Mouse (Mus musculus) limb, embryonic 13.5 days (tissue): ENCODE results near the gene Prickle2. TPM values are rescaled to one million over a fixed set of nuclear protein-coding genes. Genes with fewer than 3 reads are reported as not detected.

Experiments
- ATAC-seq: fragments of 200-750 bp; cut with Nextera tagmentation; 2 replicates; pipeline ENCODE4 v1.8.0; 2017; ENCODE audit warnings: low read depth, moderate number of reproducible peaks, moderate TSS enrichment; ENCODE audit not compliant: low FRiP score
- H3K27ac ChIP-seq: fragments of 300-500 bp; sonication (generic); 2 replicates; pipeline ENCODE4 v1.5.1; 2015; ENCODE audit warnings: inconsistent platforms, mild to moderate bottlenecking, moderate library complexity
- H3K27me3 ChIP-seq: fragments of 300-500 bp; sonication (generic); 2 replicates; pipeline ENCODE4 v1.6.1; 2015; ENCODE audit warnings: mild to moderate bottlenecking, inconsistent platforms
- H3K36me3 ChIP-seq: fragments of 300-500 bp; sonication (generic); 2 replicates; pipeline ENCODE4 v1.6.1; 2015; ENCODE audit warnings: inconsistent platforms, mild to moderate bottlenecking, moderate library complexity
- H3K4me1 ChIP-seq: fragments of 300-500 bp; sonication (generic); 2 replicates; pipeline ENCODE4 v1.6.1; 2015; ENCODE audit warnings: inconsistent platforms
- H3K4me2 ChIP-seq: fragments of 300-500 bp; sonication (generic); replicated peaks from 2 replicates; pipeline ENCODE4 v1.6.1; 2015; ENCODE audit warnings: inconsistent platforms, mild to moderate bottlenecking, moderate library complexity
- H3K4me3 ChIP-seq: fragments of 300-500 bp; sonication (generic); 2 replicates; pipeline ENCODE4 v1.5.1; 2015; ENCODE audit warnings: moderate library complexity, mild to moderate bottlenecking, inconsistent platforms
- H3K9ac ChIP-seq: fragments of 300-500 bp; sonication (generic); 2 replicates; pipeline ENCODE4 v1.6.1; 2015; ENCODE audit warnings: mild to moderate bottlenecking, inconsistent platforms
- H3K9me3 ChIP-seq: fragments of 300-500 bp; sonication (generic); 2 replicates; pipeline ENCODE4 v1.6.1; 2016; ENCODE audit warnings: inconsistent platforms
- WGBS: fragments of 180-500 bp; shearing (Covaris S2); methylation state at CpG from one replicate; pipeline ENCODE4 v1.1.7; 2015; 5-methylcytosine and 5-hydroxymethylcytosine counted together
- polyA plus RNA-seq: library from polyadenylated mRNA; unstranded; fragments of >200 nt; fragmentation: Nextera tagmentation; extraction: Ambion mirVana; gene quantifications from 2 replicates; pipeline ENCODE4 v1.2.1, GENCODE M21; 2015

The Prickle2 gene
- polyA plus RNA-seq, 1 experiment from 2014 or later = 6.1 TPM

DNA sequence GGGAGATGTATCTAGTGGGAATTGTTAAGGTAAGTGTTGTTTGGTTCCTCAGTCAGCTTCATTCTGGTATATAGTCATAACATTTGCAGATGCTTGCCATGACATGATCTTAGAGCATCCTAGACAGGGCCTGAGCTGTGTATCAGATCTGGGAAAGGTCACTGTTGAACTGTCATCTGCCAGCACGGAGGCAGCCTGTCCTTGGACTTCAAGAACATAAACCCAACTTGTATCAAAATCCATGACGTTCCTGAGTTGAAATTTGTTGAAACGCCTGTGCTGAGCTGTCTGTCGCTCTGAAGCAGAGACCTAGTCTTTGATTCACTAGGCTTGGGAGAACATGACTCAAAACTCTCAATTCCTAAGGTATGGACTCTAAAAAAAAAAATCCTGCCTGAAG is 8.8 kb upstream of the Prickle2 start:
- 87% methylated on average over 4 of the region's 4 CpGs for WGBS
- Histone ChIP-seq H3K4me1 (peaks cover 16% of the 10 kb centered on the region), H3K4me3 (no peak overlapping the region), H3K9me3 (no peaks in the 10 kb centered on the region), H3K9ac (no peak overlapping the region), H3K4me2 (no peak overlapping the region), H3K27ac (no peak overlapping the region), H3K27me3 (no peaks in the 10 kb centered on the region), H3K36me3 (no peaks in the 10 kb centered on the region)
- no peak for ATAC-seq

DNA sequence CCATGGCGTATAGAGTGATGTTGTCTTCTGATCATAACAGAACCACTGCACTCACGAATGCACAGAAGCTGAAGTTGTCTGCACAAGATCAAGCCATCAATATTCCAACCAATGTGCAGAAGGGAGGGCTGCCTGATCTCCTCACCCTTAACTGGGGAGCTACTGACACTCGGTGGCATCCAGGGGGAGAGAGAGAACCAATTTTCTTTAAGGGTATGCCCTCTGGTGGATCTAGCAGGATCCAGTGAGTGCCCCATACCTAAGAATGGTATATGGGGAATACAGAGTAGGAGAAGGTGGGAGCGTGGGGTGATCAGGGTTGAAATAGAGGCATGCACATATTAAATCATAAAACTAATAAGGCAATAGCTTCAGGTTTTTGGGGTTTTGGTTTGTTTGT is 2.2 kb upstream of the Prickle2 start:
- WGBS = 66% methylated on average over 4 of the region's 4 CpGs
- no peak overlapping the region for H3K4me3 ChIP-seq
- ATAC-seq = no peak
- no peaks in the 10 kb centered on the region for H3K36me3 ChIP-seq
- H3K4me2 ChIP-seq = no peak overlapping the region
- H3K4me1 ChIP-seq = peaks cover 23% of the 10 kb centered on the region
- no peak overlapping the region for H3K27ac ChIP-seq
- H3K9ac ChIP-seq = no peak overlapping the region
- 0 out of 2 replicates have a peak, but pooled peaks cover 4% of the 10 kb centered on the region for H3K27me3 ChIP-seq
- H3K9me3 ChIP-seq = no peaks in the 10 kb centered on the region

DNA sequence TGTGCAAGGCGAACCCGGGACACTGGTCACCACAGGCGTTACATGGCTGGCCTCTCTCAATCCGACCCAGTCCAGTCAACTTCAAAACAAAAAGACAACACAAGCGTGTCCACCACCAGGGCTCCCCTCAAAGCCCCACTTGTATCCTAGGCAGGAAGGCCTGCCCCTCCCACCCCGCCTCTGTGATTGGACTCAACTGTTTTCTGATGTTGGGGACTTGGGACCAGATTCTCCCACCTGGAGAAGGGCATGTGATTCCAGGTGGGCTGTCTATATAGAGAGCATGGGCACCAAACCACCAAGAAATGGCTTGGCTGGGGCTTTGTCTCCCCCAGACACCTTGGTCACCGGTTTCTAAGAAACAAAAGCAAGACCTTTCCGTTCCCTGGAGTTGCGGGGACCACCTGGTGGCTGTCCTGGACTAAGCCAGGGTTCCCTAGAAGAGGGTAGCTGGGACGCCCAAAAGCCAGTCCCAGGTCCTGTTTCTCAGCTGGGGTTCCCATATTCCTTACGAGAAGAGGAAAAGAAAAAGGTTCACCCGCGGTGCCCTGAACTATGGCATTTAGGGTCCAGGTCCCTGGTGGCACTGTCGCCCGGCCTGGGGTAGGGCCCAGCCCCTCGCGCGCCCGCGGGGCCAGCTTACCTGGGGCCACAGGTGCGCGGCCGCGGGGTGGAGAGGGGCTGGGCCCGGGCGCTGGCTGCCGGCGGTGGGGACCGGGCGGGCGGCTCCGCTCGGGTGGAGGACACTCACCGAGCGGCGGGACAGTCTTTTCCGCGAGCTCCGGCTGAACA is 406 bp downstream of the Prickle2 start:
- Histone ChIP-seq H3K27me3 (0 out of 2 replicates have a peak, but pooled peaks cover 4% of the 10 kb centered on the region), H3K4me3 (peak overlapping the region; percentile 79), H3K4me2 (peak overlapping the region; percentile 94), H3K4me1 (peaks cover 24% of the 10 kb centered on the region), H3K36me3 (no peaks in the 10 kb centered on the region), H3K27ac (peak overlapping the region; percentile 79), H3K9me3 (no peaks in the 10 kb centered on the region), H3K9ac (peak overlapping the region; percentile 81)
- 2% methylated on average over 28 of the region's 39 CpGs for WGBS
- ATAC-seq = peak; percentile 38

DNA sequence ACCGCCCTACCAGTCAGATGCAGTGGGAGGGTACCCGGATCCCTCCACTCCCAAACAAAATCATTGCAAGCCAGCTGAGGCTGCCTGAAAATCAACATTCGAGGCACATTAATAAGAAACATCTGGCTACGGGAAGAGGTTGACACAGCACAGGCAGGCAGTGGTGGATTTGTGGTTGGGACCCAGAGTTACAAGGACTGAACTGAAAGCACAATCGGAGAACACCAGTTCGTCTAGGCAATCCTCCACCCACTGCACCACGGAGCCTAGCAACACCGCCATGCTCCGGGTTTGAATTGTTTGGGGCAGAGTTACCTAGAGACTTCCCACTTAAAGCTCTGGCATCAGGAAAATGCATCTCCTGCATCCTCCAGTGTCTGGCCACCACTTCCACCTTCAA is 1.1 kb downstream of the Prickle2 start:
- Histone ChIP-seq H3K27me3 (0 out of 2 replicates have a peak, but pooled peaks cover 4% of the 10 kb centered on the region), H3K36me3 (no peaks in the 10 kb centered on the region), H3K4me2 (peak overlapping the region; percentile 94), H3K9me3 (no peaks in the 10 kb centered on the region), H3K4me3 (peak overlapping the region; percentile 79), H3K27ac (peak overlapping the region; percentile 79), H3K4me1 (peaks cover 30% of the 10 kb centered on the region), H3K9ac (0 out of 2 replicates have a peak overlapping the region, but pooled peaks have one; percentile 4)
- 8% methylated on average over 9 of the region's 9 CpGs for WGBS
- ATAC-seq = peak; percentile 76

DNA sequence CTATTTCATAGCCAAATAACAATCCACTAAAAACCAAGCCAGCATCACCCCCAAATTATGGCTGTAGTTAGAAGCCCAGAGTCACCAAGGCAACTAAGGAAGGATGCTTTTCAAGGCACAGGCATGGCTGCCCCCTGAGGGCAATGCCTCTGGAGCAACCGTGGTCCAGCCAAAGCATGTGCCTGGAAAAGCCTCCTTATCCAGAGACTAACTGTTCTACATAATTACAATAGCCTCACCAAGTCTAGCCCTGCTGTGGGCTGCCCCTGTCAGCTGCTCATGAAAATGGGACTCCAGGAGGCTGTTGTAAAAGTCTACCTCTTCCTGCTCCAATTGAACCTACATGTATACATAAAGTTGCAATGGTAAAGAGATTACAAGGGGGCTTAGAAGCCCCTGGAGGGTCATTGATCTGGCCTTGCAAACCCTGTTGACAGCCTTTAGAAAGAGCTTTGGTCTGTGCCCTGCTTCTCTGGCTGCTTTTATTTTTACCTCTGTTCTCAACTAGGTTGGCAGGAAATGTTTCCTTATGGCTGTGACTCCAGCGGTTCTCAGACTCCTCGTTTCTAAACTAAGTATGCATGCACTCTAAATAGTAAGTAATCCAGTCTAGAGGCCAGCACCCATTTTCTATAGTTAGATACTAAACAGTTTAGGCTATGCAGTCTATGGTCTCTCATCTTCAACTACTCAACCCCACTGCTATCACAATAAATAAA is 6.3 kb downstream of the Prickle2 start:
- Histone ChIP-seq H3K4me2 (no peak overlapping the region), H3K36me3 (no peaks in the 10 kb centered on the region), H3K4me3 (no peak overlapping the region), H3K27me3 (no peaks in the 10 kb centered on the region), H3K9ac (no peak overlapping the region), H3K4me1 (peaks cover 31% of the 10 kb centered on the region), H3K9me3 (no peaks in the 10 kb centered on the region), H3K27ac (no peak overlapping the region)
- ATAC-seq = no peak
- WGBS = 9% methylated on average over 3 of the region's 3 CpGs

DNA sequence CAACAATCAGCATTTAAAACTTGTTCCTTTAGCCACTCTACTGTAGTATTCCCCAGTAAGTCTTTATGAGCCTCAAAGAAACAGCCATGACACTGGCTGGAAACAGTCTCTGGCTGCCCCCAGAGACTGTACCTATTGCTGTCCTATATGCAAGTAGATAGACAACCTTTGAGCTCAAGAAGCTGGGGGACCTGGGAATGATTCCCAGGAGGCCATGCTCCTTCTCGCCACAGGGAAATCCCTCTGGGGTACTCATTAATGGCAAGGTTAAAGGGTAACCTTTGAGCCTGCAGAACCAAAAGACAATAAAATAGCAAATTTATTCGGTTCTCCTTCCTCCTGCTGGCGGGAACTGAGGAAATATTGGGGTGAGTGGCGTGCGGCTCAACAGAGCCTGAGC is 8.1 kb downstream of the Prickle2 start:
- Histone ChIP-seq H3K4me3 (no peak overlapping the region), H3K4me1 (peaks cover 18% of the 10 kb centered on the region), H3K9me3 (no peaks in the 10 kb centered on the region), H3K9ac (no peak overlapping the region), H3K27ac (no peak overlapping the region), H3K4me2 (no peak overlapping the region), H3K27me3 (no peaks in the 10 kb centered on the region), H3K36me3 (no peaks in the 10 kb centered on the region)
- no peak for ATAC-seq
- 38% methylated on average over 5 of the region's 5 CpGs for WGBS

DNA sequence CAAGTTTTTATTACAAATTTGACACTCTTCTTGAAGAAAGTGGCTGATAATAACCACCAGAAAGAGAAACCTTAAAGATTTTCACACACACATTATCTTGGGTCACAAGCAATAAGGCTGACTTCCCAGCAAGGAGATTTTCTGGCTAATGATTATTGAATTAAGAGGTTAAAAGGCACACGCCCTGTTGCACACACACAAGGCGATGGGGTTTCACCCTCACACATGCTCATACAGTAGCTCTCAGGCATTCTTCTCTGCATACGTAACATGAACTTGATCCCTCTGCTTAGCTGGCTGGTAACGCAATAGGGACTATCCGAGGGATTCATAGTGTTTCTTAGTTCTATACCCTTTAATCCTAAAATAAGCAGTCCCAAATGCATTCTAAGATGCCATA is 18.6 kb downstream of the Prickle2 start:
- Histone ChIP-seq H3K4me1 (0 out of 2 replicates have a peak, but pooled peaks cover 6% of the 10 kb centered on the region), H3K27me3 (no peaks in the 10 kb centered on the region), H3K4me2 (no peak overlapping the region), H3K4me3 (no peak overlapping the region), H3K9me3 (no peaks in the 10 kb centered on the region), H3K27ac (no peak overlapping the region), H3K9ac (no peak overlapping the region), H3K36me3 (no peaks in the 10 kb centered on the region)
- 71% methylated on average over 5 of the region's 5 CpGs for WGBS
- ATAC-seq = no peak

DNA sequence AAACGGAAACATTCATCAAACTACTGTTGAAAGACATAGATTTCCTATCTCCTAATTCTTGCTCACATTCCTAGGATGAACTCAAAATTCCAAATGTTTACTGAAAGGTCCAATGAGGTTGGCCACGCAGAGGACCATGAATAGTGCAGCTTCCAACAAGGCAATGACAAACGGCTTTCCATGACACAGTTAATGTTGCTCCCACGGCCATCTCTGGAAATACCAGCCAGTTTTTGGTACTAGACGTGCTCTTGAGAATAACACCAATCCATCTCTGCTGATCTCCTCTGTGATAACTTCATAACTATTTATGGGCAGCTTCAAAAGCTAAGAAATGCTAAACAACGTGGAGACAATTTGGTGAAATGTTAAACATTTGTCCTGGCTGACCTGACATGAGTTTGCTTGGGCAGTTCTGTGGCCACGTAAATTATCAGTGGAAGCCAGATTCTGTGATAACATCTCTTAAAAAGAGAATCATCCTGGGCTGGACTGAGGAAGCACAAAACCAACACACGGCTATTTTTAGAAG is 31.5 kb downstream of the Prickle2 start:
- Histone ChIP-seq H3K27me3 (no peaks in the 10 kb centered on the region), H3K36me3 (no peaks in the 10 kb centered on the region), H3K4me2 (no peak overlapping the region), H3K4me1 (peaks cover 14% of the 10 kb centered on the region), H3K9me3 (no peaks in the 10 kb centered on the region), H3K27ac (no peak overlapping the region), H3K4me3 (no peak overlapping the region), H3K9ac (no peak overlapping the region)
- 71% methylated on average over 8 of the region's 8 CpGs for WGBS
- no peak for ATAC-seq

DNA sequence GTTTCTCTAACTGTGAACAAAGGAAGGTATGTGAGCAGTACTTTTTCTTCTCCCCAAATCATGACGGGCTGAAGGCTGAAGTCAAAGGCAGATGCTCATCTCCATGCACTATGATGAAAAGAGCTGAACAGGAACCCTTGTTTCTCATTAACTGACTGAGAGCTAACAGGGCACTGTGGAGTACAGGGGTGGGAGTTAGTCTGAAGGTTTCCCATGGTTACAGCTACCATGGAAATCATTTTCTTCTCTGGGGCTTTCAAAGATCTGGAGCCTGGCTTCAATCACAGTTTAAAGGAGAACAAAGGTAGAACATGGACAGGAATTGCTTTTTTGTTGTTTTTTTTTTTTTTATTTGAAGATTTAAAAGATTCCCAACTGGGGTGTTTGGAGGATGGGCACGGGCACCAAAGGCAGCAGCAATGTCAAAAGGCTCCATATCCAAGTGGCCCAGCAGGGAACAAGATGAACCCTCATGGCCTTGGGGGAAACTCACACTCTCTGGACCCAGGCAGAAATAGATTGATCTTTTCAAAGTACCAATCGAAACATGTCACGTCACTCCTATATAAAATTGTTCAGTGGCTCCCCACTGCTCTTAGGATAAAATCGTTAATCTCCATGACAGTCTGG is 35.3 kb downstream of the Prickle2 start:
- H3K4me2 ChIP-seq = no peak overlapping the region
- no peak overlapping the region for H3K4me3 ChIP-seq
- 66% methylated on average over 5 of the region's 5 CpGs for WGBS
- no peaks in the 10 kb centered on the region for H3K9me3 ChIP-seq
- no peak for ATAC-seq
- no peaks in the 10 kb centered on the region for H3K27me3 ChIP-seq
- H3K27ac ChIP-seq = no peak overlapping the region
- H3K9ac ChIP-seq = no peak overlapping the region
- H3K36me3 ChIP-seq = no peaks in the 10 kb centered on the region
- peaks cover 15% of the 10 kb centered on the region for H3K4me1 ChIP-seq

DNA sequence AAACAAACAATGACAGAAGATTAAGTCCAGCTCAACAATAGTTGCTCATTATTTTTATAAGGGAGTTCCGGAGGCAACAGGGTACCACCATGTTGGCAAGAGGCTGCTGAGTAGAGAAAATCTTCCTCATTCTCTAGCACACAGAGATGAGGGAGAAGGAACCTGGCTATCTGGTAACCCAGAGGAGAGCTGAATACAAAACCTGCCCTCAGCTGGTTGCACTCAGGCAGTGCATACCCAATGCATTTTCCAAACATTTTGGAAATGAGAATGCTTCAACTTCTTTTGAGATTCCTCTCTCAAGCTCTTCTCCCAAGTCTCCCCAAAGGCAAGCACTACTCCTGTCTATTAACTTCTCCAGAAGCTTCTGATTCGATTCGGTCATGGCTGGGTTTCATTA is 36.3 kb downstream of the Prickle2 start:
- Histone ChIP-seq H3K9ac (no peak overlapping the region), H3K4me3 (no peak overlapping the region), H3K27me3 (no peaks in the 10 kb centered on the region), H3K4me1 (peaks cover 26% of the 10 kb centered on the region), H3K4me2 (no peak overlapping the region), H3K27ac (no peak overlapping the region), H3K36me3 (no peaks in the 10 kb centered on the region), H3K9me3 (no peaks in the 10 kb centered on the region)
- ATAC-seq = no peak
- WGBS = 94% methylated on average over 3 of the region's 3 CpGs

DNA sequence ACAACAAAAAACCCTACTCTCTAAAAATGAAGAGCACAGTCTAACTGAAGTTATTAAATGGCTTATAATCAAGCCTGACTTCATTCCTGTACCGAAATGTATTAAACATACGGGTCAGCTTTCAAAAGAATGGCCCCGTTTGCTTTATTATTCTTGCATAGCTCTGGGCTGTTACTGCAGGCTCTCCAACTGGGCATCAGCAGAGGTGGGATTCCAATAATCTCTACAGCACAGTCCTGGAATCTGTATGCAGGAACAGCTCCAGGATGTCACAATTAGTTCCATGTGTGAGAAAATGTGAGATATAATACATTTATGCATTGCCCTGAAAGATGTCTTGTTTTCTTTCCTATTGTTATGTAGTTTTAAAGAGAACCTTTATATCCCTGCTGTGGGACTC is 38.4 kb downstream of the Prickle2 start:
- no peak overlapping the region for H3K4me2 ChIP-seq
- no peak overlapping the region for H3K9ac ChIP-seq
- 18% methylated on average over 3 of the region's 3 CpGs for WGBS
- no peaks in the 10 kb centered on the region for H3K36me3 ChIP-seq
- peaks cover 42% of the 10 kb centered on the region for H3K4me1 ChIP-seq
- H3K27ac ChIP-seq = no peak overlapping the region
- no peaks in the 10 kb centered on the region for H3K9me3 ChIP-seq
- ATAC-seq = no peak
- no peak overlapping the region for H3K4me3 ChIP-seq
- no peaks in the 10 kb centered on the region for H3K27me3 ChIP-seq

DNA sequence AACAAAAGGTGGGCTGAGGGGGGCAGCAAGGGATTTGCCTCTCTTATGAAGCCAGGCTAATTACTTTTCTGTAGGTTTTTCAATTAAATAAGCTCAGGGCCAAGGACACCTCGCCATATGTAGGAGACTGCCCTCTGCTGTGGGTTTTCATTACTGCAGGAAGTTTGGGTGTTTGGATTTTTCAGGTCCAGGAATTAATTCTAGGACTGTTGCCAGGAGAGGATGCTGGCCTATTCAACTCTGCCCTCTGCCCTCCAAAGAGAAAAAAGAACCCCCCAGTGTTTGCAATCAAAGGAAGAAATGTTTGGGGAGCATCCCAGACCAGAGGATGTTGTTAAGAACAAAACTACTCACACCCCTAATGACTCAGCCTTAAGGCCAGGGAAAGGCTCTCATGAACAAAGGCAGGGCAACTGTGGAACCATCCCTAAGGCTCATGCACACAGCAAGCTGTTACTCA is 40.4 kb downstream of the Prickle2 start:
- H3K4me1 ChIP-seq = peaks cover 43% of the 10 kb centered on the region
- no peak overlapping the region for H3K4me2 ChIP-seq
- H3K27me3 ChIP-seq = no peaks in the 10 kb centered on the region
- H3K36me3 ChIP-seq = no peaks in the 10 kb centered on the region
- ATAC-seq = no peak
- H3K4me3 ChIP-seq = no peak overlapping the region
- no peak overlapping the region for H3K27ac ChIP-seq
- WGBS = 3% methylated on average over 1 of the region's 1 CpGs
- H3K9ac ChIP-seq = no peak overlapping the region
- H3K9me3 ChIP-seq = no peaks in the 10 kb centered on the region
